In genomic region chr3:89401329-89401728, GRCm38 (mm10) we compare ENCODE assay signal across 36 mouse cellular contexts. TPM values are rescaled to one million over a fixed set of nuclear protein-coding genes. Genes with fewer than 3 reads are reported as not detected.
"Had no signal": no experiment of that assay in that cellular context is flagged by ENCODE, and none has a peak within 500 bp of the region (broad histone marks: within the 10 kb centered on the region; RNA-seq: fewer than 3 reads in every experiment).

No protein-coding gene starts in this region.

- H3K9me3 ChIP-seq: limb, embryonic 10.5 days; limb, embryonic 12.5 days; limb, embryonic 13.5 days; limb, embryonic 15.5 days; liver, embryonic 12.5 days; liver, embryonic 13.5 days; liver, embryonic 15.5 days; lung, embryonic 15.5 days; megakaryocyte, embryonic 14.5 days; midbrain, embryonic 12.5 days; midbrain, embryonic 13.5 days; midbrain, embryonic 15.5 days; neural tube, embryonic 12.5 days had no signal

- ATAC-seq: liver, embryonic 12.5 days; liver, postnatal 0 days; lung, postnatal 0 days; midbrain, embryonic 13.5 days; midbrain, embryonic 15.5 days; midbrain, embryonic 16.5 days had no signal

- DNase-seq: left cerebral cortex, postnatal 4 days; liver; liver, embryonic 13.5 days; liver, postnatal 0 days; lung, adult 18-20 months; lung, adult 2 months; lung, embryonic 14.5 days; lung, postnatal 10 days; lung, postnatal 14 days; lung, postnatal 36 days; lung, postnatal 4 days; midbrain, embryonic 14.5 days had no signal

- H3K9ac ChIP-seq: limb, embryonic 12.5 days; limb, embryonic 13.5 days; limb, embryonic 15.5 days; liver, embryonic 12.5 days; liver, embryonic 13.5 days; liver, embryonic 14.5 days; liver, embryonic 15.5 days; liver, postnatal 0 days; lung, embryonic 14.5 days; lung, embryonic 15.5 days; midbrain, embryonic 12.5 days; midbrain, embryonic 13.5 days; midbrain, embryonic 15.5 days; neural tube, embryonic 12.5 days had no signal

- H3K27me3 ChIP-seq: limb, embryonic 12.5 days; limb, embryonic 13.5 days; limb, embryonic 15.5 days; liver, embryonic 12.5 days; liver, embryonic 13.5 days; liver, embryonic 15.5 days; lung, embryonic 15.5 days; megakaryocyte, embryonic 14.5 days had no signal

- H3K4me3 ChIP-seq: left cerebral cortex, adult 2 months; limb, embryonic 10.5 days; limb, embryonic 12.5 days; limb, embryonic 13.5 days; limb, embryonic 15.5 days; liver, embryonic 12.5 days; liver, embryonic 13.5 days; liver, embryonic 15.5 days; lung, embryonic 15.5 days; megakaryocyte, embryonic 14.5 days; midbrain, embryonic 12.5 days; midbrain, embryonic 13.5 days; midbrain, embryonic 15.5 days; neural tube, embryonic 12.5 days had no signal

- H3K27ac ChIP-seq: left cerebral cortex, adult 2 months; limb, embryonic 10.5 days; limb, embryonic 12.5 days; limb, embryonic 13.5 days; limb, embryonic 15.5 days; liver, embryonic 12.5 days; liver, embryonic 13.5 days; liver, embryonic 14.5 days; liver, embryonic 15.5 days; lung, embryonic 15.5 days; macrophage; midbrain, embryonic 12.5 days; midbrain, embryonic 13.5 days; midbrain, embryonic 15.5 days; neural tube, embryonic 12.5 days had no signal

- H3K4me1 ChIP-seq: neural tube, embryonic 12.5 days had no signal

- H3K4me2 ChIP-seq: limb, embryonic 12.5 days; limb, embryonic 13.5 days; limb, embryonic 15.5 days; liver, embryonic 11.5 days; liver, embryonic 12.5 days; liver, embryonic 13.5 days; liver, embryonic 15.5 days; lung, embryonic 14.5 days; lung, embryonic 15.5 days; midbrain, embryonic 12.5 days; midbrain, embryonic 13.5 days; midbrain, embryonic 15.5 days; neural tube, embryonic 12.5 days had no signal

RNA-seq across cellular contexts. Expression of gene Lenep, which starts 1.3 kb away (rescaled TPM):
- total RNA-seq: left cerebral cortex, postnatal 10 days; liver, adult 2 months; monocyte, adult 5-6 weeks had no signal
- polyA plus RNA-seq: limb, embryonic 12.5 days; limb, embryonic 13.5 days; limb, embryonic 15.5 days; liver, adult 2 months; liver, embryonic 11.5 days; liver, embryonic 12.5 days; liver, embryonic 13.5 days; liver, embryonic 15.5 days; liver, embryonic 16.5 days; liver, postnatal 0 days; lung, embryonic 15.5 days; lung, embryonic 16.5 days; lung, postnatal 0 days; macrophage; midbrain, embryonic 14.5 days; midbrain, embryonic 16.5 days; midbrain, postnatal 0 days had no signal
